ENCODE assay signal across 8 mouse cellular contexts in the genomic region with DNA sequence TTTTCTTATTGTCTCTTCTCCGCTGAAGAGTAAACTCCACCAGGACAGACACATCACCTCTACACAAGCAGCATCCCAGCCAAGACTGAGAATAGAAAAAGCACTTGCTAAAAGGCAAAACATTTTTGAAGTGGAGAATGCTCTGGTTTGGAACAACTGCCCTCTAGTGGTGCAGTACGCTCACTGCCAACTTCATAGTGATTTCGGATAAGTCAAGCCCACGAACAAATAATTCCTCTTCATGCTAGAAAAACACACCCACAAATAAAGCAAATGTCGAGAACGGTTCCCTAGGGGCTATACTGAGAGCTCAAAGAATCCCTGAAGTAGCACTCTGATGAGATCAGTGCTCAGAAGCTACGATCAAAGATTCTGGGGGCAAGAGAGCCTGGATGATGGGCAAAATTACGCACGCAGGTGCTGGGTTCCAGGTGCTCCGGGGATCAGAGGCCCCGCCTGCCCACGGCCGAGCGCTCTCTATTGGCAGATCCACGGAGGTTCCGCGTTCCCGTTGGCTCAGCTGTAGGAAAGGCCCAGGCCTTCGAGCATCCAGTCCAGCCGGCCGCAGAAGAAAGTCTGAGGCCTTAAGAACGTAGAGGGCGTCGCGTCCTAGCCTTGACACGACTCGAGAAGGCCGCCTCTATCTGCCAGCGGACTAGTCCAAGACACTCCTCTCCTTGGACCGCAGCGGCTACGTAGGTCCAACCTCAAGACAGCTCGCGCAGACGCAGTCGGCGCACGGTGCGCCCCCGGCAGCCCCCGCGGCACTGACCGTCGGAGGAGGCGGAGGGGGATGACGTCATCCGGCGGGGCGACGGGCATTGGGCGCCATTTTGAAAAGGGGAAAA. TPM values are rescaled to one million over a fixed set of nuclear protein-coding genes. Genes with fewer than 3 reads are reported as not detected.
DNase-seq lines count a peak whose midpoint lies in the region; ATAC-seq and TF ChIP-seq lines count a peak whose summit lies in the region.

Ppp2r2d (plus strand) TSS at position 536 of the 848 bp plus-strand sequence.
Mapk1ip1 (minus strand) TSS at position 730 of the 848 bp plus-strand sequence.

- no peaks in the 10 kb centered on the region for H3K36me3 ChIP-seq in hindbrain, postnatal 0 days (ENCODE audit: insufficient read depth, low read length)

- TF ChIP-seq CTCF in gastrocnemius, adult 2 months (IDR thresholded peaks at IDR 0.05): peak; percentile 82
- TF ChIP-seq CTCF in hindbrain, postnatal 0 days (IDR thresholded peaks at IDR 0.05; ENCODE audit: low read depth): peak; percentile 89
- peak; percentile 88 for TF ChIP-seq CTCF in left cerebral cortex, adult 2 months (IDR thresholded peaks at IDR 0.05)

- peak within 1 kb of the TSS; percentile 96 for H3K4me3 ChIP-seq in gastrocnemius, adult 2 months
- H3K4me3 ChIP-seq in hindbrain, postnatal 0 days (ENCODE audit: low read length): peak within 1 kb of the TSS; percentile 97
- peak within 1 kb of the TSS; percentile 91 for H3K4me3 ChIP-seq in left cerebral cortex, adult 2 months

- peak; percentile 85 for ATAC-seq in common myeloid progenitor, adult 5-6 weeks (replicated peaks; ENCODE audit: low read depth, poor library complexity, severe bottlenecking)
- peak; percentile 96 for ATAC-seq in hindbrain, postnatal 0 days
- ATAC-seq in megakaryocyte, adult 5-6 weeks (ENCODE audit: poor library complexity, severe bottlenecking): peak; percentile 84

- under 1% methylated on average over 43 of the region's 51 CpGs for WGBS in hindbrain, postnatal 0 days

- H3K27ac ChIP-seq in gastrocnemius, adult 2 months: peak within 1 kb of the TSS; percentile 100
- H3K27ac ChIP-seq in hindbrain, postnatal 0 days: peak within 1 kb of the TSS; percentile 98
- peak within 1 kb of the TSS; percentile 94 for H3K27ac ChIP-seq in left cerebral cortex, adult 2 months

- DNase-seq in ZHBTc4 (ENCODE audit: low read depth, low spot score): peak; percentile 98
- peak; percentile 99 for DNase-seq in gastrocnemius, adult 2 months
- peak; percentile 99 for DNase-seq in hindbrain, postnatal 0 days (ENCODE audit: low spot score)
- DNase-seq in left cerebral cortex, adult 2 months (ENCODE audit: extremely low spot score in 1 of 2, low spot score in 2 of 2): peak; percentile 95 to 97
- peak; percentile 93 to 94 for DNase-seq in right cerebral cortex, adult 2 months (ENCODE audit: low spot score in 2 of 2)
- DNase-seq in urinary bladder, postnatal 14 days (ENCODE audit: low spot score): peak; percentile 97

- H3K27me3 ChIP-seq in hindbrain, postnatal 0 days (ENCODE audit: insufficient read depth, low read length): no peaks in the 10 kb centered on the region

- intact Hi-C loops in gastrocnemius, adult 2 months (cut with DNase I): loop anchor here (2.0 kb wide), 1 partner anchor 63 kb away; the partner anchor contains the start of gene Bnip3
- intact Hi-C loops in left cerebral cortex, adult 2 months (cut with DNase I): loop anchor here (10.0 kb wide), 1 partner anchor 539 kb away; the partner anchor contains the start of gene Inpp5a

- peak within 1 kb of the TSS; percentile 97 for H3K4me2 ChIP-seq in hindbrain, postnatal 0 days (ENCODE audit: low read depth, low read length)

- peak within 1 kb of the TSS; percentile 96 for H3K9ac ChIP-seq in hindbrain, postnatal 0 days (replicated peaks; ENCODE audit: low read length)

- peaks cover 32% of the 10 kb centered on the region for H3K4me1 ChIP-seq in hindbrain, postnatal 0 days (ENCODE audit: insufficient read depth, low read length)

- H3K9me3 ChIP-seq in hindbrain, postnatal 0 days (ENCODE audit: low read length): no peaks in the 10 kb centered on the region

RNA-seq across cellular contexts. Expression of gene Ppp2r2d, which starts in this region (rescaled TPM):
- 33.4 and 55.1 TPM in 2 replicates for total RNA-seq in common myeloid progenitor, adult 5-6 weeks (2017)
- 10 to 100 TPM; 42.5 to 43.5 TPM for total RNA-seq in gastrocnemius, adult 2 months (2021)
- 67.0 and 70.8 TPM in 2 replicates for total RNA-seq in hindbrain, postnatal 0 days (2014; rRNA removed)
- polyA plus RNA-seq in hindbrain, postnatal 0 days (2015; fragmentation: Nextera tagmentation; extraction: Ambion mirVana): 97.3 and 99.5 TPM in 2 replicates
- 10 to 100 TPM; 63.3 to 69.5 TPM for total RNA-seq in left cerebral cortex, adult 2 months (2021)
- total RNA-seq in megakaryocyte, adult 5-6 weeks (2015): 33.2 and 36.6 TPM in 2 replicates
- total RNA-seq in megakaryocyte, adult 5-6 weeks (2017): 30.9 and 33.5 TPM in 2 replicates

RNA-seq across cellular contexts. Expression of gene Mapk1ip1, which starts in this region (rescaled TPM):
- total RNA-seq in common myeloid progenitor, adult 5-6 weeks (2017): 7.7 and 8.7 TPM in 2 replicates
- 10 to 100 TPM; 29.6 to 31.8 TPM for total RNA-seq in gastrocnemius, adult 2 months (2021)
- total RNA-seq in hindbrain, postnatal 0 days (2014; rRNA removed): 40.8 and 46.1 TPM in 2 replicates
- 30.6 and 32.4 TPM in 2 replicates for polyA plus RNA-seq in hindbrain, postnatal 0 days (2015; fragmentation: Nextera tagmentation; extraction: Ambion mirVana)
- total RNA-seq in left cerebral cortex, adult 2 months (2021): 10 to 100 TPM; 39.6 to 44.7 TPM
- total RNA-seq in megakaryocyte, adult 5-6 weeks (2015): 9.1 and 14.6 TPM in 2 replicates
- 9.2 and 10.1 TPM in 2 replicates for total RNA-seq in megakaryocyte, adult 5-6 weeks (2017)

Comparison
In these comparisons a context has a peak if more than half of its experiments do, and no peak if none do; other contexts are left out.
1. Peak in every context shown above with its lines: DNase-seq, ATAC-seq, H3K4me3 ChIP-seq and H3K27ac ChIP-seq.